In the genomic region with DNA sequence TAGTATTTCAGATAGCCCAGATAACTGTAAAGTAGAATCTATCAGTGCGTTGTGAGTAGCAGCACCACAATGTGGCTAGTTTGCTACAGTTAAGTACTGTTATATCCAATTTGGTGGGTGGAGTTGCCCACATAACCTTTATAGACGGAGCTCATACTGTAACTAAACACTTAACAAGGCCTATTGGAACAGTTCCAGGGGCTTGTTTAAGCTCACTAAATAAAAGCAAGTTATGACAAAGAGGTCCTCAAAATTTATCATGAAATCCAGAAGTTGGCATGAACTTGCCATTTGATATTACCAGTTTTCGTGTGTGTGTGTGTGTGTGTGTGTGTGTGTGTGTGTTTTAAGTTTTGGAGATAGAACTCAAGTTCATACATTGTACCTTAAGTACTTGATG, we compare ENCODE assay signal across 17 mouse cellular contexts. TPM values are rescaled to one million over a fixed set of nuclear protein-coding genes. Genes with fewer than 3 reads are reported as not detected.
DNase-seq lines count a peak whose midpoint lies in the region; ATAC-seq and TF ChIP-seq lines count a peak whose summit lies in the region.
"Had no signal": no experiment of that assay in that cellular context is flagged by ENCODE, and none has a peak within 500 bp of the region (broad histone marks: within the 10 kb centered on the region; RNA-seq: fewer than 3 reads in every experiment).

No protein-coding gene starts in this region.

- H3K27ac ChIP-seq in heart, embryonic 13.5 days (replicated peaks): peak overlapping the region; percentile 25; the same call in 1 of the 2 replicates
- no peak overlapping the region for H3K27ac ChIP-seq in heart, embryonic 12.5 days (ENCODE audit: poor library complexity, severe bottlenecking)
- no peak overlapping the region for H3K27ac ChIP-seq in lung, postnatal 0 days (ENCODE audit: low read length)
- H3K27ac ChIP-seq: forebrain, embryonic 15.5 days; hindbrain, embryonic 13.5 days; hindbrain, postnatal 0 days had no signal

- H3K4me1 ChIP-seq in heart, embryonic 13.5 days: peaks cover 74% of the 10 kb centered on the region
- peaks cover 55% of the 10 kb centered on the region for H3K4me1 ChIP-seq in heart, embryonic 12.5 days (replicated peaks)
- peaks cover 28% of the 10 kb centered on the region; the same call in 1 of the 2 replicates for H3K4me1 ChIP-seq in lung, postnatal 0 days (ENCODE audit: insufficient read depth, low read depth, low read length)
- H3K4me1 ChIP-seq in lung, adult 2 months (ENCODE audit: control insufficient read depth, insufficient read depth, low read length): peaks cover 48% of the 10 kb centered on the region

- peaks cover 100% of the 10 kb centered on the region for H3K79me2 ChIP-seq in myocyte (ENCODE audit: control insufficient read depth, insufficient read depth)

- H3K27me3 ChIP-seq in heart, embryonic 13.5 days (replicated peaks): no peaks in the 10 kb centered on the region
- no peaks in the 10 kb centered on the region for H3K27me3 ChIP-seq in heart, embryonic 12.5 days (replicated peaks)
- H3K27me3 ChIP-seq in lung, postnatal 0 days (replicated peaks; ENCODE audit: insufficient read depth, low read length): no peaks in the 10 kb centered on the region
- no peaks in the 10 kb centered on the region for H3K27me3 ChIP-seq in myocyte (ENCODE audit: control insufficient read depth, insufficient read depth, insufficient read length)
- H3K27me3 ChIP-seq: CH12.LX; forebrain, embryonic 15.5 days; hindbrain, embryonic 13.5 days had no signal

- no peak for TF ChIP-seq CTCF in lung, postnatal 0 days (IDR thresholded peaks at IDR 0.05)
- TF ChIP-seq CTCF in lung, adult 2 months (IDR thresholded peaks at IDR 0.05; ENCODE audit: insufficient read depth, low read length): no peak

- ATAC-seq in heart, embryonic 13.5 days (ENCODE audit: extremely low read depth, insufficient number of reproducible peaks, low FRiP score, low TSS enrichment): no peak
- no peak for ATAC-seq in heart, embryonic 12.5 days (ENCODE audit: insufficient number of reproducible peaks, low FRiP score)
- ATAC-seq in lung, postnatal 0 days: no peak
- ATAC-seq in inflammation-experienced regulatory T-cells, adult 6 months: no peak
- ATAC-seq: forebrain, embryonic 15.5 days; hindbrain, postnatal 0 days had no signal

- no peak overlapping the region for H3ac ChIP-seq in myocyte (ENCODE audit: control insufficient read depth, insufficient read length)

- peak; percentile 59 for DNase-seq in lung, postnatal 0 days (ENCODE audit: low spot score)
- no peak for DNase-seq in lung, adult 2 months
- DNase-seq in NIH3T3 (ENCODE audit: low read depth): peak; percentile 24
- DNase-seq: adrenal gland, adult 8-10 months; adrenal gland, postnatal 36 days; cerebellum, adult 2 months; cerebellum, postnatal 10 days; gastrocnemius, postnatal 14 days; heart, postnatal 14 days had no signal

- 0 out of 2 replicates have a peak overlapping the region, but pooled peaks have one; percentile 10 for H3K9ac ChIP-seq in heart, embryonic 13.5 days
- H3K9ac ChIP-seq in heart, embryonic 12.5 days: no peak overlapping the region
- H3K9ac ChIP-seq in lung, postnatal 0 days (replicated peaks; ENCODE audit: low read depth): no peak overlapping the region
- H3K9ac ChIP-seq: forebrain, embryonic 15.5 days; hindbrain, embryonic 13.5 days had no signal

- peaks cover 32% of the 10 kb centered on the region for H3K36me3 ChIP-seq in heart, embryonic 13.5 days
- peaks cover 27% of the 10 kb centered on the region for H3K36me3 ChIP-seq in heart, embryonic 12.5 days
- no peaks in the 10 kb centered on the region for H3K36me3 ChIP-seq in lung, postnatal 0 days (ENCODE audit: insufficient read depth, low read length)
- H3K36me3 ChIP-seq in myocyte (ENCODE audit: control insufficient read depth, insufficient read depth): peaks cover 10% of the 10 kb centered on the region

- 0 out of 2 replicates have a peak overlapping the region, but pooled peaks have one; percentile 7 for H3K4me2 ChIP-seq in heart, embryonic 13.5 days
- H3K4me2 ChIP-seq in heart, embryonic 12.5 days: no peak overlapping the region
- no peak overlapping the region for H3K4me2 ChIP-seq in lung, postnatal 0 days (replicated peaks; ENCODE audit: low read depth, low read length)
- peak overlapping the region; percentile 19 for H3K4me2 ChIP-seq in myocyte (ENCODE audit: low read depth)
- H3K4me2 ChIP-seq: forebrain, embryonic 15.5 days; hindbrain, embryonic 13.5 days had no signal

- H3K4me3 ChIP-seq in heart, embryonic 13.5 days: no peak overlapping the region
- H3K4me3 ChIP-seq in heart, embryonic 12.5 days: no peak overlapping the region
- H3K4me3 ChIP-seq in lung, postnatal 0 days (ENCODE audit: low read depth, low read length): no peak overlapping the region
- H3K4me3 ChIP-seq in lung, adult 2 months (replicated peaks; ENCODE audit: extremely low read depth, low read depth, low read length): no peak overlapping the region
- no peak overlapping the region for H3K4me3 ChIP-seq in myocyte
- H3K4me3 ChIP-seq: forebrain, embryonic 15.5 days; hindbrain, embryonic 13.5 days had no signal

- no peak for TF ChIP-seq POLR2A in lung, adult 2 months (IDR thresholded peaks at IDR 0.05; ENCODE audit: borderline replicate concordance, extremely low read depth, low read depth, low read length)
- no peak for TF ChIP-seq POLR2A in myocyte (IDR thresholded peaks at IDR 0.05; ENCODE audit: insufficient read length, low read depth)

- WGBS in heart, embryonic 13.5 days: 60% methylated on average over 3 of the region's 3 CpGs
- WGBS in heart, embryonic 12.5 days: 65% methylated on average over 3 of the region's 3 CpGs
- 41% methylated on average over 3 of the region's 3 CpGs for WGBS in lung, postnatal 0 days
- 30% methylated on average over 3 of the region's 3 CpGs for whole genome bisulfite sequencing in lung, adult 2 months

- TF ChIP-seq EP300 in lung, postnatal 0 days (IDR thresholded peaks at IDR 0.05): no peak

- H3K9me3 ChIP-seq in heart, embryonic 13.5 days: no peaks in the 10 kb centered on the region
- no peaks in the 10 kb centered on the region for H3K9me3 ChIP-seq in heart, embryonic 12.5 days (replicated peaks)
- H3K9me3 ChIP-seq in lung, postnatal 0 days (ENCODE audit: low read length): no peaks in the 10 kb centered on the region
- H3K9me3 ChIP-seq: forebrain, embryonic 15.5 days; hindbrain, embryonic 13.5 days had no signal

TF ChIP-seq in myocyte, 11 proteins besides CTCF, POLR2A, EP300 and RAD21:
- no peak for TF ChIP-seq REST (IDR thresholded peaks at IDR 0.05; ENCODE audit: insufficient read depth, insufficient read length)

RNA-seq across cellular contexts. Expression of gene Ywhae, which starts 7.5 kb away (rescaled TPM):
- 681 and 729 TPM in 2 replicates for polyA plus RNA-seq in heart, embryonic 13.5 days (2015; fragmentation: Nextera tagmentation; extraction: Ambion mirVana)
- polyA plus RNA-seq in heart, embryonic 12.5 days (2016; fragmentation: Nextera tagmentation; extraction: Ambion mirVana): 842 and 863 TPM in 2 replicates
- polyA plus RNA-seq in lung, postnatal 0 days (2015; fragmentation: Nextera tagmentation; extraction: Ambion mirVana): 453 and 499 TPM in 2 replicates
- 110 and 177 TPM in 2 replicates for polyA plus RNA-seq in lung, adult 2 months (2012; rRNA removed)
- polyA plus RNA-seq in myocyte (2012; fragmentation: generic; extraction: Trizol): 612 TPM
- polyA plus RNA-seq in inflammation-experienced regulatory T-cells, adult 6 months (2017; shearing (Covaris generic)): 100 to 1,000 TPM; 347 to 645 (median 394) TPM

RNA-seq across cellular contexts. Expression of gene Doc2b, which starts 55.6 kb away (rescaled TPM):
- 0.23 and 0.32 TPM in 2 replicates for polyA plus RNA-seq in heart, embryonic 13.5 days (2015; fragmentation: Nextera tagmentation; extraction: Ambion mirVana)
- 0.08 and 0.15 TPM in 2 replicates for polyA plus RNA-seq in heart, embryonic 12.5 days (2016; fragmentation: Nextera tagmentation; extraction: Ambion mirVana)
- polyA plus RNA-seq in lung, postnatal 0 days (2015; fragmentation: Nextera tagmentation; extraction: Ambion mirVana): 0.06 and 0.10 TPM in 2 replicates
- 0.22 and 0.33 TPM in 2 replicates for polyA plus RNA-seq in lung, adult 2 months (2012; rRNA removed)
- 0.10 TPM for polyA plus RNA-seq in myocyte (2012; fragmentation: generic; extraction: Trizol)
- polyA plus RNA-seq in inflammation-experienced regulatory T-cells, adult 6 months (2017; shearing (Covaris generic)): not detected

Comparison
In these comparisons a context has a peak if more than half of its experiments do, and no peak if none do; other contexts are left out.
1. H3K4me2 ChIP-seq: peak in heart, embryonic 13.5 days (single experiment) and myocyte (single experiment); none in heart, embryonic 12.5 days (single experiment) and lung, postnatal 0 days (single experiment).